Mouse (Mus musculus) G1E (cell line): ENCODE measurements around the gene Nsrp1.
"Not testable (repeated sequence)": the region's sequence is repeated elsewhere in the genome, so short reads cannot be mapped to it uniquely, and the experiment has no call there.

Experiments
- CTCF ChIP-seq: IDR thresholded peaks from 2 replicates; pipeline ENCODE4 v1.5.1; 2012; ENCODE audit warnings: low read depth, low read length, inconsistent platforms, mixed read lengths
- GATA1 ChIP-seq: IDR thresholded peaks from 2 replicates; pipeline ENCODE4 v1.6.1; 2012; ENCODE audit warnings: borderline replicate concordance, low read length, inconsistent platforms, mixed read lengths

- TF ChIP-seq CTCF, GATA1: not testable (repeated sequence)
These were observed 904 bp downstream of the Nsrp1 start for GRCm38 (mm10) chr11:77077331-77077730.
